Mouse (Mus musculus) E14TG2a.4 (cell line): ENCODE data around the gene Mad1l1.

Experiments
- CTCF ChIP-seq: conservative IDR thresholded peaks from 2 replicates; pipeline ENCODE4 v1.5.1; 2014; ENCODE audit warnings: low read length
- NANOG ChIP-seq: IDR thresholded peaks from 2 replicates; pipeline ENCODE4 v1.6.1; 2014; ENCODE audit warnings: borderline replicate concordance, low read length, mixed read lengths

GRCm38 (mm10) chr5:140307602-140308001, 13.8 kb downstream of the Mad1l1 start:
- TF ChIP-seq CTCF (no peak), NANOG (no peak)
